Mouse (Mus musculus) embryonic facial prominence, embryonic 12.5 days (tissue): ENCODE measurements around the gene Fat3. TPM values are rescaled to one million over a fixed set of nuclear protein-coding genes. Genes with fewer than 3 reads are reported as not detected.

Experiments used
- ATAC-seq: fragments of 200-750 bp; cut with Nextera tagmentation; 2 replicates; pipeline ENCODE4 v1.8.0; 2017; ENCODE audit not compliant: insufficient number of reproducible peaks, insufficient read depth, low FRiP score, low TSS enrichment
- H3K27ac ChIP-seq: fragments of 300-500 bp; sonication (generic); 2 replicates; pipeline ENCODE4 v1.5.1; 2016; ENCODE audit warnings: mild to moderate bottlenecking
- H3K27me3 ChIP-seq: fragments of 300-500 bp; sonication (generic); 2 replicates; pipeline ENCODE4 v1.6.1; 2016; ENCODE audit warnings: mild to moderate bottlenecking, moderate library complexity
- H3K36me3 ChIP-seq: fragments of 300-500 bp; sonication (generic); 2 replicates; pipeline ENCODE4 v1.6.1; 2016; ENCODE audit warnings: mild to moderate bottlenecking
- H3K4me1 ChIP-seq: fragments of 300-500 bp; sonication (generic); 2 replicates; pipeline ENCODE4 v1.6.1; 2016
- H3K4me2 ChIP-seq: fragments of 300-500 bp; sonication (generic); replicated peaks from 2 replicates; pipeline ENCODE4 v1.6.1; 2016; ENCODE audit warnings: mild to moderate bottlenecking, moderate library complexity
- H3K4me3 ChIP-seq: fragments of 300-500 bp; sonication (generic); 2 replicates; pipeline ENCODE4 v1.5.1; 2016; ENCODE audit warnings: mild to moderate bottlenecking
- H3K9ac ChIP-seq: fragments of 300-500 bp; sonication (generic); 2 replicates; pipeline ENCODE4 v1.6.1; 2016; ENCODE audit warnings: mild to moderate bottlenecking, moderate library complexity
- H3K9me3 ChIP-seq: fragments of 300-500 bp; sonication (generic); 2 replicates; pipeline ENCODE4 v1.6.1; 2016; ENCODE audit warnings: mild to moderate bottlenecking, moderate library complexity
- WGBS: fragments of 180-500 bp; shearing (Covaris S2); methylation state at CpG from one replicate; pipeline ENCODE4 v1.1.7; 2016; 5-methylcytosine and 5-hydroxymethylcytosine counted together
- polyA plus RNA-seq: library from polyadenylated mRNA; unstranded; fragments of >200 nt; fragmentation: Nextera tagmentation; extraction: Ambion mirVana; gene quantifications from 2 replicates; pipeline ENCODE4 v1.2.1, GENCODE M21; 2016

Fat3 gene
- polyA plus RNA-seq, 1 experiment from 2014 or later = 3.2 TPM

- Histone ChIP-seq H3K36me3 (no peaks in the 10 kb centered on the region), H3K4me1 (no peaks in the 10 kb centered on the region), H3K4me3 (no peak overlapping the region), H3K9ac (no peak overlapping the region), H3K27ac (no peak overlapping the region), H3K9me3 (no peaks in the 10 kb centered on the region), H3K4me2 (no peak overlapping the region), H3K27me3 (no peaks in the 10 kb centered on the region)
- 66% methylated on average over 7 of the region's 7 CpGs for WGBS
- ATAC-seq = peak; percentile 64; the same call in 1 of the 2 replicates
Observed at GRCm38 (mm10) chr9:16214731-16215681, 286.1 kb downstream of the Fat3 start.

DNA sequence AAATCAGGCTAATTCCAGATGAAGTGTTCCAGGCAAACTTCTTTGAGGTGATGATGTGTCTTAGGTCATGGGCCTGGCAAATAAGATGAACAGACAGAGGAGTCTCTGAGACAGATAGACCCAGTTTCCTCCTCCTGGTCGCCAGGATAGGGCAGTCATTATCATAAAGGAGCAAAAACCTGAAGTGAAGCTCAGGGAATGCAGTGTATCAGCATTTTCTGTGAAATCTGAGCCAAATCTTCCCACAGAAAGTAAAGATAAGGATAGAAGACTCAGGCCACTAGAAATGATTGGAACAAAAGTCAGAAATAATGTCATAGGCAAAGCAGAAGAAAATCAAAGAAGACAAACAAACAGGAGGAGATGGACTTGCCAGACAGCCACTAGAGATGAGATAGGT, 287.8 kb downstream of the Fat3 start:
- no peaks in the 10 kb centered on the region for H3K9me3 ChIP-seq
- H3K36me3 ChIP-seq = no peaks in the 10 kb centered on the region
- H3K9ac ChIP-seq = no peak overlapping the region
- 43% methylated on average over 1 of the region's 1 CpGs for WGBS
- no peaks in the 10 kb centered on the region for H3K27me3 ChIP-seq
- no peaks in the 10 kb centered on the region for H3K4me1 ChIP-seq
- no peak overlapping the region for H3K4me3 ChIP-seq
- ATAC-seq = no peak
- no peak overlapping the region for H3K27ac ChIP-seq
- H3K4me2 ChIP-seq = no peak overlapping the region

DNA sequence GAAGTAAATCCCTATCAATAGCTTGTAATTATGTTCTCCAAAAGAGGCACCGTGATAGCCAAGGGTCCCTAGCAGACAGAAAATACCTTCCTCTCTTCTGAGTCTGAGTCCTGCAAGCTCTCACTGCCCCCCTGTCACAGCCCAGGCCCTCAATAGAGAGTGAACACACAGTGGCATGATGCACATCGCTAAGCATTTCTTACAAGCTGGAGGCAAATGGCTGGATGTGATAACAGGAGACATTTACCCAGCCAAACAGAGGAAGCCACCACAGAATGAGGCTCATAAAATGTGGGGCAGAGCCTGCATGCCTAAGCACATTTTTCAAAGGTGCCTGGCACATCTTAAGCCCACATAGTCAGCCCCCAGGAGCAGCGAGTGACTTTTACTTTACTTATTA, 288.5 kb downstream of the Fat3 start:
- 82% methylated on average over 3 of the region's 3 CpGs for WGBS
- H3K4me2 ChIP-seq = no peak overlapping the region
- no peaks in the 10 kb centered on the region for H3K36me3 ChIP-seq
- ATAC-seq = no peak
- no peak overlapping the region for H3K9ac ChIP-seq
- no peaks in the 10 kb centered on the region for H3K9me3 ChIP-seq
- no peaks in the 10 kb centered on the region for H3K4me1 ChIP-seq
- no peak overlapping the region for H3K4me3 ChIP-seq
- no peaks in the 10 kb centered on the region for H3K27me3 ChIP-seq
- no peak overlapping the region for H3K27ac ChIP-seq

DNA sequence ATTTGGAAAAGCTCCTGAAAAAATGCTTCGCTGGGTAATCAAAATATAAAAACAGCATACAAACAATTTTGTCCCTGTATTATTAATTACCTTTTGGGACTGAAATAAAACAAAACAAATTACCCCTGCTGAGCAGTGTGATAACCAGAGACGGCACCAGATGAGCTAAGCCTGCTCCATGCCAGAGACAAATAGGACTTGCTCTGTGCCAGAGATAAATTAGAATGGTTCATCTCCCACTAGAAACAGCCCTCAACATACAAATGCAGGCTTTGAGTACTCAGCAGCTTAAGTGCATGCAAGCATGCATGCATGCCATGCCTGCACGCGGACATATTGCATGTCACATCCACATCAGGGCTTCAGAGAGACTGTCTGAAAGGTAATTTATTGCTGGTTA, 288.9 kb downstream of the Fat3 start:
- no peaks in the 10 kb centered on the region for H3K4me1 ChIP-seq
- no peak overlapping the region for H3K4me2 ChIP-seq
- no peak overlapping the region for H3K4me3 ChIP-seq
- H3K27ac ChIP-seq = no peak overlapping the region
- no peaks in the 10 kb centered on the region for H3K27me3 ChIP-seq
- WGBS = 86% methylated on average over 4 of the region's 4 CpGs
- no peak overlapping the region for H3K9ac ChIP-seq
- ATAC-seq = no peak
- H3K36me3 ChIP-seq = no peaks in the 10 kb centered on the region
- H3K9me3 ChIP-seq = no peaks in the 10 kb centered on the region

DNA sequence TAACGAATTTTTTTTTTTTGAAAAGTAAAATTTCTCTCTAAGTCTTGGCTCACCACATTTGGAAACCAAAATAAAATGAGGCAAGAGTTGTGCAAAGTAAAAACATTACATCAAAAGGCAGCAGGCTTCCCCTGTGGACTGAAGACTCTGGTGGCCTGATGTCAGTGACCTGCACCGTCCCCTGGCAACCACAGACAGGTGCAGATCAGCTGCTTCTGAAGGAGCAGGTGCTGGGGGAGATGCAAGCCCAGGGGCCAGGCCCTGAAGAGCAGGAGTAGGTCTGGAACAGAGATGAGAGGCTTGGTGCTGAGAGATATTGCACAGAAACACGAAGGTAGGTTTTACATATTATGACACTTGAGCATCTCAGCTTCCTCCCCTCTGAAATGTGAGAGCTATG, 289.6 kb downstream of the Fat3 start:
- Histone ChIP-seq H3K9ac (no peak overlapping the region), H3K4me2 (no peak overlapping the region), H3K4me1 (no peaks in the 10 kb centered on the region), H3K27ac (no peak overlapping the region), H3K36me3 (no peaks in the 10 kb centered on the region), H3K27me3 (no peaks in the 10 kb centered on the region), H3K9me3 (no peaks in the 10 kb centered on the region), H3K4me3 (no peak overlapping the region)
- WGBS = 62% methylated on average over 3 of the region's 3 CpGs
- no peak for ATAC-seq

- Histone ChIP-seq H3K36me3 (no peaks in the 10 kb centered on the region), H3K4me3 (no peak overlapping the region), H3K4me1 (no peaks in the 10 kb centered on the region), H3K27ac (no peak overlapping the region), H3K9ac (no peak overlapping the region), H3K27me3 (no peaks in the 10 kb centered on the region), H3K4me2 (no peak overlapping the region), H3K9me3 (no peaks in the 10 kb centered on the region)
- no peak for ATAC-seq
- 79% methylated on average over 6 of the region's 6 CpGs for WGBS
Observed at GRCm38 (mm10) chr9:16202296-16202695, 298.8 kb downstream of the Fat3 start.

DNA sequence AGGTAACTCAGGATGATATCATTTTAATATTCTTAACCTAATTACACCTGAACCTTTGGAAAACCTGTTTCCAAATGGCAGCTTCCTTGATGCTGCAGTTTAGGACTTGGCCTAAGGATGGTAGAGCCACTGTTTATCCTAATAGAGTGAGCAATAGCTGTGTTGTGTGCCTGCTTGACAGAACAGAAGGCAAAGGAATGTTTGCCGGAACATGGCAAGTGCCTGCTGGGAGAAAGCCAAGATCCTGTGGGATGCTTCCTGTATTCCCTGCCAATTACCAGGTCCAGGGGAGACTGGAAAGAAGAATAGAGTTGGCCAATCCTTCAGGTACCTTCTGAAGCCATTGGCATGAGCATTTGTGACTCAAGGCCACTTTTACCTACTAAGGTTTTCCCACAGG, 300.1 kb downstream of the Fat3 start:
- H3K27ac ChIP-seq = no peak overlapping the region
- no peak overlapping the region for H3K4me2 ChIP-seq
- H3K27me3 ChIP-seq = no peaks in the 10 kb centered on the region
- 62% methylated on average over 1 of the region's 1 CpGs for WGBS
- no peaks in the 10 kb centered on the region for H3K4me1 ChIP-seq
- H3K4me3 ChIP-seq = no peak overlapping the region
- H3K9me3 ChIP-seq = no peaks in the 10 kb centered on the region
- ATAC-seq = no peak
- no peaks in the 10 kb centered on the region for H3K36me3 ChIP-seq
- H3K9ac ChIP-seq = no peak overlapping the region

DNA sequence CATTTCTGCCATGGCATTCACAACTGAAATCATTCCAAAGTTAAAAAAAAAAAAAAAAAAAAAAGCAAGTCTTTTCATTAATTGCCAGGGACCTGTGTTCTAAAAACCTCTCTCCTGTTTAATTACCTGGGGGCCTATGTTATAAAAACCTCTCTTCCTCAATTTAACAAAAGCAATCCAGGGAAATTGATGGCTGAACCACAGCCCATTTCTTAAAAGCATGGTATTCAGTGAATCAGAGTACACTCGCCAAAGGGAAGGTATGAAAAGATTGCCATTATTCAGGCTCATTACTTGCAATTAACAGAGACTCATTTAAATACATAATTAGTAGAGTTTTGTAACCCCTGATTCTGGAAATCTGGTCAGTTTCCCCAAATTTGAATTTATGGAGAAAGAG, 314.6 kb downstream of the Fat3 start:
- Histone ChIP-seq H3K9me3 (no peaks in the 10 kb centered on the region), H3K4me3 (no peak overlapping the region), H3K4me2 (no peak overlapping the region), H3K27me3 (no peaks in the 10 kb centered on the region), H3K9ac (no peak overlapping the region), H3K4me1 (no peaks in the 10 kb centered on the region), H3K27ac (no peak overlapping the region), H3K36me3 (no peaks in the 10 kb centered on the region)
- WGBS = 73% methylated on average over 1 of the region's 1 CpGs
- ATAC-seq = no peak

DNA sequence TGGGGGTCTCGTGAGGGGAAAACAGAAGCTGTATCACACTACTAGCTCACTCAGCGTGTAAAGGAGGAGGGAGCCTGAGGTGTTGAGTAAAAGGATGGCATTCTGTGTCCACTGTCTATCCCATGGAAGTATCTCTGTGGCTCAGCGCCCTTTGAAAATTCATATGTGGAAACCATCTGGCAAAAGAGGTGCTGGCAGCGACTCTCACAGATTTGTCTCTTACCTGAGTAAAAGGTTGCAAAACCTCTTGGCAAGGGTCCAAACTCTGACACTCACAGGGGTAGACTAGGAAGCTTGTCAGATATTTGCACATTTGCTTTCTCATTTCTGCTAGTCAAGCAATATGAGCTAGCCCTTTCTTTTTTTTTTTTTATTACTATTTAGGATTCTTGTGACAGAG, 331.8 kb downstream of the Fat3 start:
- no peak for ATAC-seq
- H3K9ac ChIP-seq = no peak overlapping the region
- H3K9me3 ChIP-seq = no peaks in the 10 kb centered on the region
- H3K27me3 ChIP-seq = no peaks in the 10 kb centered on the region
- no peak overlapping the region for H3K4me2 ChIP-seq
- H3K27ac ChIP-seq = no peak overlapping the region
- WGBS = 87% methylated on average over 4 of the region's 4 CpGs
- no peak overlapping the region for H3K4me3 ChIP-seq
- H3K36me3 ChIP-seq = no peaks in the 10 kb centered on the region
- no peaks in the 10 kb centered on the region for H3K4me1 ChIP-seq

GRCm38 (mm10) chr9:16168051-16168450, 333.0 kb downstream of the Fat3 start:
- H3K36me3 ChIP-seq = no peaks in the 10 kb centered on the region

GRCm38 (mm10) chr9:16159366-16159765, 341.7 kb downstream of the Fat3 start:
- Histone ChIP-seq H3K36me3 (no peaks in the 10 kb centered on the region), H3K27me3 (no peaks in the 10 kb centered on the region), H3K9ac (no peak overlapping the region), H3K4me2 (no peak overlapping the region), H3K27ac (no peak overlapping the region), H3K4me3 (no peak overlapping the region), H3K9me3 (0 out of 2 replicates have a peak, but pooled peaks cover 4% of the 10 kb centered on the region), H3K4me1 (no peaks in the 10 kb centered on the region)
- WGBS = 94% methylated on average over 5 of the region's 5 CpGs
- no peak for ATAC-seq

More at GRCm38 (mm10) chr9:16168051-16168450, 333.0 kb downstream of the Fat3 start:
- no peaks in the 10 kb centered on the region for H3K9me3 ChIP-seq
- 79% methylated on average over 2 of the region's 2 CpGs for WGBS
- no peaks in the 10 kb centered on the region for H3K4me1 ChIP-seq
- H3K4me2 ChIP-seq = no peak overlapping the region
- no peak overlapping the region for H3K9ac ChIP-seq
- no peak for ATAC-seq
- no peaks in the 10 kb centered on the region for H3K27me3 ChIP-seq
- no peak overlapping the region for H3K27ac ChIP-seq
- no peak overlapping the region for H3K4me3 ChIP-seq

- no peak overlapping the region for H3K27ac ChIP-seq
- H3K4me3 ChIP-seq = no peak overlapping the region
- ATAC-seq = no peak
- WGBS = 57% methylated on average over 3 of the region's 3 CpGs
- H3K4me2 ChIP-seq = no peak overlapping the region
- no peaks in the 10 kb centered on the region for H3K36me3 ChIP-seq
- H3K9me3 ChIP-seq = no peaks in the 10 kb centered on the region
- H3K4me1 ChIP-seq = no peaks in the 10 kb centered on the region
- H3K9ac ChIP-seq = no peak overlapping the region
- H3K27me3 ChIP-seq = no peaks in the 10 kb centered on the region
Observed at GRCm38 (mm10) chr9:16153580-16153930, 347.5 kb downstream of the Fat3 start.
